Mouse (Mus musculus) lung, embryonic 14.5 days (tissue): ENCODE results near the gene Sgms1. TPM values are rescaled to one million over a fixed set of nuclear protein-coding genes. Genes with fewer than 3 reads are reported as not detected.

Source experiments
- ATAC-seq: fragments of 200-750 bp; cut with Nextera tagmentation; 2 replicates; pipeline ENCODE4 v1.8.0; 2017; ENCODE audit warnings: mild to moderate bottlenecking, moderate TSS enrichment, moderate library complexity; ENCODE audit not compliant: insufficient read depth
- DNase-seq: peaks from one replicate; pipeline ENCODE4 v3.0.0-alpha.2; 2015
- H3K27ac ChIP-seq: fragments of 300-500 bp; sonication (generic); 2 replicates; pipeline ENCODE4 v1.5.1; 2014; ENCODE audit warnings: low read depth, mild to moderate bottlenecking, moderate library complexity
- H3K27me3 ChIP-seq: fragments of 300-500 bp; sonication (generic); 2 replicates; pipeline ENCODE4 v1.6.1; 2014; ENCODE audit warnings: low read length, control low read depth; ENCODE audit not compliant: insufficient read depth
- H3K36me3 ChIP-seq: fragments of 300-500 bp; sonication (generic); 2 replicates; pipeline ENCODE4 v1.6.1; 2014; ENCODE audit warnings: control low read depth; ENCODE audit not compliant: insufficient read depth
- H3K4me1 ChIP-seq: fragments of 300-500 bp; sonication (generic); 2 replicates; pipeline ENCODE4 v1.6.1; 2014; ENCODE audit warnings: antibody characterized with exemption, control low read depth; ENCODE audit not compliant: insufficient read depth
- H3K4me2 ChIP-seq: fragments of 300-500 bp; sonication (generic); 2 replicates; pipeline ENCODE4 v1.6.1; 2014; ENCODE audit warnings: mild to moderate bottlenecking
- H3K4me3 ChIP-seq: fragments of 300-500 bp; sonication (generic); 2 replicates; pipeline ENCODE4 v1.5.1; 2014; ENCODE audit warnings: low read depth, low read length
- H3K9ac ChIP-seq: fragments of 300-500 bp; sonication (generic); 2 replicates; pipeline ENCODE4 v1.6.1; 2014
- H3K9me3 ChIP-seq: fragments of 300-500 bp; sonication (generic); 2 replicates; pipeline ENCODE4 v1.6.1; 2016; ENCODE audit warnings: low read depth, low read length, control low read depth
- CTCF ChIP-seq: IDR thresholded peaks from 2 replicates; pipeline ENCODE4 v1.5.1; 2016; ENCODE audit warnings: antibody characterized with exemption, low read depth
- WGBS: fragments of 180-500 bp; shearing (Covaris S2); extraction: QIAGEN DNeasy Blood & Tissue Kit; methylation state at CpG from one replicate; pipeline ENCODE4 v1.1.7; 2014; 5-methylcytosine and 5-hydroxymethylcytosine counted together
- polyA plus RNA-seq: library from polyadenylated mRNA; unstranded; fragments of >200 nt; fragmentation: Nextera tagmentation; extraction: Ambion mirVana; gene quantifications from 2 replicates; pipeline ENCODE4 v1.2.1, GENCODE M21; 2014

Gene Sgms1
- polyA plus RNA-seq, 1 experiment from 2014 or later: 50.2 TPM

DNA sequence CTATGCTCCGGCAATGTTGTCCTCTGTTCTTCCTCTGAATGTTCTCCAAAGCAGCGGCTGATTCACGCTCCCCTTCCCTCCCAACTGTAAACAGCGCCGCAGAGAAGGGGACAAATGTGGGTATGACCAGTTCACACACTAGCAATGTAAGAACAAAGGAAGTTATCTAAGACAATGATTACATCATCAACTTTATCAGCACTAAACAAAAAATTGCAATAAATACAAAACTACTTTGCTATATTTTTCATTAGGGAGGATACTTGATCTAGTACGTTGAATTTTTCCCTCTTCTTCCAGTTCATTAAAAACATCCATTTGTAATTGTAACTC, 119.7 kb downstream of the Sgms1 start:
- no peaks in the 10 kb centered on the region for H3K9me3 ChIP-seq
- H3K9ac ChIP-seq: no peak overlapping the region
- ATAC-seq (no peak), DNase-seq (no peak)
- H3K4me2 ChIP-seq: no peak overlapping the region
- no peaks in the 10 kb centered on the region for H3K36me3 ChIP-seq
- H3K27ac ChIP-seq: no peak overlapping the region
- H3K27me3 ChIP-seq: no peaks in the 10 kb centered on the region
- 63% methylated on average over 6 of the region's 6 CpGs for WGBS
- H3K4me1 ChIP-seq: 0 out of 2 replicates have a peak, but pooled peaks cover 2% of the 10 kb centered on the region
- no peak overlapping the region for H3K4me3 ChIP-seq
- TF ChIP-seq CTCF: no peak

DNA sequence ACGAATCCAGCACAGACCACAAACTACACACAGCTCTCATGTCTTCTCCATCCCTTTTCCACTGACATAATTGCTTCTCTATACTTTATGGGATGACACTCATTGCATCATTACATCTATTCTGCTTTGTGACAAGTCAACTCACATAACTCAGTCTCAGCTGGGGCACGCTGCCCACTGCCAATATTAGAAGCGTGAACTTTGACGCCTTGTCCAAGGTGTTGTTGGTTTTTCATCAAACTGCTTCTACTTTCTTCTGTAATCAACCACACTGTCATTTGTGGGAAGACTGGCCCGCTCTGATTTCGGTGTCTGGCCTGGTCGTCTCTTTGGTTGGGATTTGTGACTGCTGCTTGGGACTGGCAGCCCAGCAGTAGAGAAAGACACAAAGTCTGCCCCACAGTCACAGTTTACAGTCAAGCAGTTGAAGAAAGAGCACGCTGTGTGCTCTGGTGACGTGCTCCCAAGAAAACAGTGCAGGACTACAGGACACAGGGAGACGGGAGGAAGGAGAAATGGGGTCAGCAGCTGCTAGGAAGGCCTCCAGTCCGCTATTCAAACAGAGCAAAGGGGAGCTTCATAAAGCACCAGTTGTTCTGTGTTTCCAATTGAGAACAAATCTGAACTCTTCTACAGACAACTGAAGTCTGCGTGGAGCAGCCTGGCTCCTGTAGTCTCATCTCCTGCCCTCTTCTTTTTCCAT, 120.2 kb downstream of the Sgms1 start:
- Histone ChIP-seq H3K4me2 (no peak overlapping the region), H3K4me1 (0 out of 2 replicates have a peak, but pooled peaks cover 2% of the 10 kb centered on the region), H3K27me3 (no peaks in the 10 kb centered on the region), H3K4me3 (no peak overlapping the region), H3K9ac (no peak overlapping the region), H3K9me3 (no peaks in the 10 kb centered on the region), H3K27ac (no peak overlapping the region), H3K36me3 (no peaks in the 10 kb centered on the region)
- DNase-seq (no peak), ATAC-seq (no peak)
- no peak for TF ChIP-seq CTCF
- 69% methylated on average over 12 of the region's 12 CpGs for whole genome bisulfite sequencing

DNA sequence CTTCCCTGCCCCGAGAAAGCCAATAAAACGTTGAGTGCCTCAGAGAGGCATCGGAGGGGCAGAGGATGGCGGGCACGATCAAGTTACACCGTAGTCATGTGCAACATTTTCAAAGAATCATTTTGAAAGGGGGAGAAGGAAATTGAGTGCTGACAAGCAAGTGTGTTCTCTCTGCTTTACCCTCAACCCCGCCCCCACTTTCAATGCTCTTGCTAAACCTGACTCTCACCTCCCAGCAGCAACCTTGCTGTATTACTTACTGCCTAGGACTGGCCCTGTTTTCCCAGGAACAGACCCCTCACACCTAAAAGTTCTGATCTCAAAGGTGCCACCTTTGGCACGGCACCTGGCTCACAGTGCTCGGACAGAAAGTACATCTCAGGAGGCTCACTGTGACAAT, 121.0 kb downstream of the Sgms1 start:
- no peak for ATAC-seq
- Histone ChIP-seq H3K9ac (no peak overlapping the region), H3K4me2 (no peak overlapping the region), H3K4me1 (0 out of 2 replicates have a peak, but pooled peaks cover 2% of the 10 kb centered on the region), H3K4me3 (no peak overlapping the region), H3K27ac (no peak overlapping the region), H3K36me3 (no peaks in the 10 kb centered on the region), H3K9me3 (no peaks in the 10 kb centered on the region), H3K27me3 (no peaks in the 10 kb centered on the region)
- no peak for TF ChIP-seq CTCF
- DNase-seq: no peak
- WGBS: 58% methylated on average over 9 of the region's 9 CpGs

DNA sequence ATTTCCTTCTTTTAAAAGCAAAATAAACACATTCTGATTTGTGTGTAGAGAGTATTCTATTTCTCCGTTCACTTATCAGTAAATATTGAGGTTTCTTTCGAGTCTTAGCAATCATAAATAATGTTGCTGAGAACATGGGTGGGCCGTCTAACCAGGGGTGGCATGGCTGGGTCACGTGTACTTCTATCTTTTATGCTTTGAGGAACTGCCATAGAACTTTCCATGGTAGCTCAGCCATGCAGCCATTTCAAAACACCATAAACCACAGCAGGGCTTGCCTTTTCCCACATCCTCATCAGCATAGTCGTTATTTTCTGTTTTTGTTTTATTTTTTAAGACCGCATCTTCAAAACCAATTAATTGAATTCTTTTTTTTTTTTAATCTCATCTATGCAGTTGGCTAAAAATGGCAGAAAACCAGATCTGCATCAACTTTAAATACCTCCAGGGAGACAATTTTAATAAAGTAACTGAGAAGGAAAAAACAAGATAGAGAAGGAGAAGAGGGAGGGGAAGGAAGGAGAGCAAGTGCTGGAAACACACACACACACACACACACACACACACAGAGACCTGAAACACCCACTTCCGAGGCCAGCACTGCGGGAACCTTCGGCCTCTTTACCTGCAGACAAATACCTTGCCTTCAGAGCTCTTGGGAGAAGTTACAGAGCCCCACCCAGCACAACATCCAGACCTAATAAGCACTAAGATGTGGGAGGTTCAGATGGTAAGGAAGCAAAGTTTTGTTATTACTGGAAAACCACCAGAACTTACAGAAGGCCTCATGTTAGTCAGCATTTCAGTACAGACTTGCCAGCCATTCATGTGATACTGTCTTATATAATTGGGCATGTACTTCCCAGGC, 122.9 kb downstream of the Sgms1 start:
- no peak overlapping the region for H3K9ac ChIP-seq
- 0 out of 2 replicates have a peak, but pooled peaks cover 2% of the 10 kb centered on the region for H3K4me1 ChIP-seq
- no peak for ATAC-seq
- H3K27ac ChIP-seq: no peak overlapping the region
- H3K36me3 ChIP-seq: no peaks in the 10 kb centered on the region
- H3K27me3 ChIP-seq: no peaks in the 10 kb centered on the region
- TF ChIP-seq CTCF: no peak
- H3K4me2 ChIP-seq: no peak overlapping the region
- 63% methylated on average over 9 of the region's 9 CpGs for WGBS
- no peak overlapping the region for H3K4me3 ChIP-seq
- no peaks in the 10 kb centered on the region for H3K9me3 ChIP-seq
- DNase-seq: no peak

DNA sequence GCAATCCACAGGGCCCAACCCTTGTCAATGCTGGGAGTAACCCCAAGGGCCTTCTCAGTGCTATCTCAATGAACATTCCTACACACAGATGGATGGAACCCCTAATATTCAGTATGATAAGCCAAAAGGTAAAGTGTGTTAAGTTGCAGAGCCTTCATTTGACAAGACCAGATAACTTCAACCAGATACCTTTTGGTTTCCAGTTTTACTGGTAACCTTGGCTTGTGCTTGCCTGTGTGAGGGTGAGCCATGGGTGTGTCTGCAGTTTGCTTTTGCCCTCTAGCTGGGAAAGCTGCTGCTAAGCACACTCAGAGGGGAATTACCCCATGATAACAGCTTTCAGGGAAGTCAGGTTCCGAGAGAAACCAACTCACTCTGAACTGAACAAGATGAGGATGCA, 125.8 kb downstream of the Sgms1 start:
- ATAC-seq (no peak), DNase-seq (no peak)
- Histone ChIP-seq H3K4me2 (no peak overlapping the region), H3K4me3 (no peak overlapping the region), H3K9me3 (no peaks in the 10 kb centered on the region), H3K4me1 (no peaks in the 10 kb centered on the region), H3K27ac (no peak overlapping the region), H3K27me3 (no peaks in the 10 kb centered on the region), H3K9ac (no peak overlapping the region), H3K36me3 (no peaks in the 10 kb centered on the region)
- 57% methylated on average over 1 of the region's 1 CpGs for WGBS
- no peak for TF ChIP-seq CTCF

DNA sequence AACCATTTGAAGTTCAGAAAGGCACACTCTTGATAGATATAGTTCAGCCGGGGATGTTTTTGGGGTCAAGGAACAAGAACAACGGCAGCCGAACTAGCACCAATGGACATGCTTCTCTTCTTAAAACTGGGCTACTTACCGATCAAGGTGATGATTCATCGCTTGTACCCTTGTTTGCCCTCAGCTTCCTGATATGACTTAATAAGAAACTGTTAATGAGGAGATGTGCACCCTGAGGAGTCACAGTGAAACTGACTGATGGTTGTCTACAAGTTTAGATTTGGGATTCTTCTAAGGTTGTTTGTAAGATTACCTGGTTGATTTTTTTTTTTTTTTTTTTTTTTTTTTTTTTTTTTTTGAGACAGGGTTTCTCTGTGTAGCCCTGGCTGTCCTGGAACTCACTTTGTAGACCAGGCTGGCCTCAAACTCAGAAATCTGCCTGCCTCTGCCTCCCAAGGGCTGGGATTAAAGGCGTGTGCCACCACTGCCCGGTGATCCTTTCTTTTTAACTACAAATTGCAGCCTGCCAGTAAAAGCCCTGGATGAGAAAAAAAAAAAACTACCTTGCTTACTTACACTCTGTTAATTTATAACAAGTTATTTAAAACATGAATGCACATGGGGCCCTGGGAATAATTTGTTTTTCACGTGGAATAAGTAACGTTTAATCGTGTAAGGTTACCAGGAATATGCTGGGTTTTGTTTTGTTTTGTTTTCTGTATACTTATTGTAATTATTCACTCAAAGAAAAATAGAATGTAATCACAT, 126.5 kb downstream of the Sgms1 start:
- no peaks in the 10 kb centered on the region for H3K4me1 ChIP-seq
- no peak overlapping the region for H3K27ac ChIP-seq
- 92% methylated on average over 10 of the region's 10 CpGs for WGBS
- ATAC-seq (no peak), DNase-seq (no peak)
- H3K36me3 ChIP-seq: no peaks in the 10 kb centered on the region
- H3K4me2 ChIP-seq: no peak overlapping the region
- H3K4me3 ChIP-seq: no peak overlapping the region
- H3K9ac ChIP-seq: no peak overlapping the region
- no peaks in the 10 kb centered on the region for H3K9me3 ChIP-seq
- TF ChIP-seq CTCF: no peak
- H3K27me3 ChIP-seq: no peaks in the 10 kb centered on the region
